Mouse (Mus musculus) frontal cortex, postnatal 10 days (tissue): ENCODE results near the gene Chrna10.

Experiments used
- DNase-seq, 2 experiments: peaks; one replicate each; pipeline ENCODE4 v3.0.0; 2022; ENCODE audit warnings: low spot score in 2 of 2, mixed read lengths in 1 of 2

Chrna10 gene

DNA sequence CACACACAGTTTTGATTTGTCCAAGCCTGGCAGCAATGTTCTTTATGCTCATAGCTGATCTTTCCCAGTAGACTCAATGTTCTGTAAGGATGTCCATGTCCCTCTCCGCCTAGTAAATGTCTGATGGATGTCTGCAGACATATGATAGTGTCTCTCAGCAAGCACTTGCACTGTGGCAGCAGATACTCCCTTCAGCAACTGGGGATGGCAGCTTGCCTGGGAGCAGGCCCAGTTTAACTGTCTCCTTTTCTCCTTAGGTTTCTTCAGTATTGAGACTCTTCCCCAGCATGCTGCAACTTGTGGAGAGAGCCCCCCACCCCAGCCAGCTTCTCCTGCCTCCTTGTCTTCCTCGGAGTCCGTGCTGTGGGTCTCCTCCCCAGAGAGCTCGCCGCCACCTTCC lies 34.8 kb downstream of the Chrna10 start:
- no peak for DNase-seq

DNA sequence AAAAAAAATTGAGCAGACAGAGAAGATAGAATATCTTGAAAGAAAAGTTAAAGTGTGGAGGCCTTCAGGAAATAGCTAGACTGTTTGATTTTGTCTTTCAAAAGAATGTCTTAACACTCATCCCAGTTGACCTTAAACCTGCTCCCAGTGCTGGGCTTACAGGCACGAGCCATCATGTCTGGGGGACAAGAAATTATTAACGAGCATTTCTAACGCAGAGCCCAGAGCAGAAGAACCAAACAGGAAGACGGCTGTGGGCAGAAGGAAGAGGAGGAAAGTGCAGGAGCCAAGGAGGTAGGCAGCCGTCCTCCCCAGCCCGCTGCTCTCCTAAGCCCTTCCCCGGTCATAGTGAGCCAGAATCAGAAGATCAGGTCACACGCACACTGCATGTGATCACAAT lies 36.3 kb downstream of the Chrna10 start:
- DNase-seq: no peak

DNA sequence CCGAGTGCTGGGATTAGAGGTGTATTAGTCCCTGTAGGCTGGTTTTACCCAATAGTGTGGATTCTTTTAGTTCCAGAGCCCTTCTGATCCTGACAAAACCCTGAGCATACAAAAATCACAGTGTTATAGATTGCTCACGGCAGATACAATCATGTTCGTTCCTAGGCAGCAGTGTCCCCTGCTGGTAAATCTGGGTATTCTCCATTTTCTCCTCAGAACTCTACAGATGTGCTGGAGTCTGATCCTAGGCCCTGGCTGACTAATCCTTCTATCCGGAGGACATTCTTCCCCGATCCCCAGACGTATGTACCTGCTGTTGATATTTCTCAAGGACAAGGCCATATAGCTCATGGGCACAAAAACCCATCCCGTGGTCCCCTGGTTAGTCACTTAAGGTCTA lies 38.1 kb downstream of the Chrna10 start:
- no peak for DNase-seq

DNA sequence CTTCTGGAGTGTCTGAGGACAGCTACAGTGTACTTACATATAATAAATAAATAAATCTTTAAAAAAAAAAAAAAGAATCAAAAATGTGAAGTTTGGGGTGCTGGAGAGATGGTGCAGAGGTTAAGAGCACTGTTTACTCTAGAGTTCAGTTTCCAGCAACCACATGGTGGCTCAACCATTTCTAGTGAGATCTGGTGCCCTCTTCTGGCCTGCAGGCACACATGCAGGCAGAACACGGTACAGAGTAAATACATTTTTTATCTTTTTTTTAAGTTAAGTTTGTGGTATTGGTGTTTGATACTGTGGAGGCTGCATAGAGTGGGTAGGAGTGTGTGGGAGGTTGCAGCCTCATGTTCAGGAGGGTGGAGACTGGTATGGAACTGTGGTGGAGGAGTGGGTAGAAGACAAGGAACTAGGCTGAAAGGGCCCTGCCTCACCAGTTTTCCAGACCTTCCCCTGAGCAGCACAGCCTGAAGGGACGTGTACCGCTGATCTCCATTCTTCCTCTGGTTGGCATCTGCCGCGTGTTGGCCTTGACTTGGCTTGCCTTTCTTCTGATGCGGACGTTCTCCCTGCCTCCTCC lies 39.8 kb downstream of the Chrna10 start:
- DNase-seq: no peak

GRCm38 (mm10) chr7:102066363-102066762 lies 50.3 kb downstream of the Chrna10 start:
- DNase-seq: no peak

DNA sequence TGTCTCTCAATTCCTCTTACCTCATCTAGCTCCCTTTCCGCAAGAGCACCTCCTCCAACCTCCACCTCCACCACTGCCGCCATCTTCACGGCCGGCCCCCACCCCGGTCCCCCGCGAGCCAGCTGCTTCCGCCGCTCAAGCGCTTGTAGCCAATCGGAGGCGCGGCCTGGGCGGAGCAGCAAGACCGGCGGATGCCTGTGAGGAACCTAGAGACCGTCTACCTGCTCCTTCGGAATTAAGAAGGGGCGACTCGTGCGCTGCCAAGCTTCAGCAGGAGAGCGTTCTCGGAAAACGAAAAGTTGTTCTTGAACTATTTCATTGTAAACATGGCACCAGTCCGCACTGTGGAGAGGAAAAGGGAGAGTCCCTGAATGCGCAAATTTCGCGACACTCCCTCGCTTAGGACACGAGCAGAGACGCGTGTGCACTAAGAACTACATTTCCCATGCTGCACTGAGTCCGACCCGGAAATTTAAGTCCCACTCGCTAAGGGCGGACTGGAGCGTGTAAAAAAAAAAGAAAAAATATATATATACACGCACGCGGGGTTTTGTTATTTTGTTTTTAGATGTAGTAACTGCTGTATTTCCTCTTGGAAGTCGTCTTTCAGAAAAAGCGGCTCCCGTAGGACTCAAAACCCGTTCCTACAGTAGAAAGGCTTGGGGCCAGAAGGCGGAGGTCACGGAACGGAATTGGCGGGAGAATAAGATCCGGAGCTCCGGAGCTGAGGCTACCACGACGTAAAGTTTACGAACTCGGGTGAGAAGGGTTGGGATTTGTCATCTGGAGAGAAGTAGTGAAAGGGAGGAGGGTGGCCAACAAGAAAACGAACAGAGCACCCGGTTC lies 51.4 kb downstream of the Chrna10 start, which contains the start of the genes Rnf121, Xndc1 and Xntrpc:
TSS of gene Rnf121 (minus strand) at position 424 of the 846 bp plus-strand sequence.
TSS of gene Xndc1 (plus strand) at position 466 of the 846 bp plus-strand sequence.
TSS of gene Xntrpc (plus strand) at position 668 of the 846 bp plus-strand sequence.
- DNase-seq: peak; percentile 87 to 92

GRCm38 (mm10) chr7:102064655-102065045 lies 52.0 kb downstream of the Chrna10 start:
- no peak for DNase-seq

DNA sequence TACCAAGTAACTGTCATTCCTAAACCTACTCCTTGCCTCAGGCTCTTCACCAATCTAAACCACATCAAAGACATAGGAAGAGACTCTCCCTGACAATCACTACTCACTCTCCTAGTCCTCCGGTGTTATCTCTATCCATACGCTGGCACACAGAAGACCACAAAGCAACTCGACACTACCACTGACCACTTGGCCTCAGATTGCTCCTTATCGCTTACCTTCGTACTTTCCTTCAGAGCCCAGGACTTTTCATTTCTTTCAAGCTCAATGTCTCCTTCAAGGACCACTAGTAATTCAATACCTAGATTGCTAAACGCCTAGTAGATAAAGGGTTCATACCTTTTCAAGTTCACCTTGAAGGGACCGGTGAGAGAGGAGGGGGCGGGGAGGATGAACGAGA lies 52.7 kb downstream of the Chrna10 start:
- no peak for DNase-seq

- DNase-seq: no peak
These were observed 54.4 kb downstream of the Chrna10 start for GRCm38 (mm10) chr7:102062203-102062602.

GRCm38 (mm10) chr7:102061353-102061752 lies 55.3 kb downstream of the Chrna10 start:
- DNase-seq: no peak
